Mouse (Mus musculus): Measurements from ENCODE around the gene Kpnb1. TPM values are rescaled to one million over a fixed set of nuclear protein-coding genes. Genes with fewer than 3 reads are reported as not detected.
A peak's percentile ranks its signal among the peaks of the same experiment; 100 is the strongest.

Kpnb1 gene
- total RNA-seq, 1 experiment from 2014 or later, result 192 TPM

DNA sequence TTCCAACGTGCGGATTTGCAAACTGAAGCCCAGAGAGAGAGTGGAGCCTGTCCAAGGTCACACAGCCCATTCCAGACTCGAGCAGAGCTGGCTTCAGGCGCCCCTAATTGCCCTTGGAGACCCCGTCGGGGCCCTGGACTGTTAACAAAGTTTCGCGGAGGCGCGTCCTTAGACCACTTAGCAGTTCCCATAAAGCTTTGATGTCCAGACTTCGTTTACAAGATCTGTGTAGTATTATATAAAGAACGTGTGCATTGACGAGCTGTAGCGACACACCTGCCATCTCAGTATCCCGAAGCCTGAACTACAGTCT is 918 bp upstream of the Kpnb1 start:
- no peak for ATAC-seq (replicated peaks; ENCODE audit: insufficient number of reproducible peaks, low FRiP score, low TSS enrichment, poor library complexity, severe bottlenecking)

DNA sequence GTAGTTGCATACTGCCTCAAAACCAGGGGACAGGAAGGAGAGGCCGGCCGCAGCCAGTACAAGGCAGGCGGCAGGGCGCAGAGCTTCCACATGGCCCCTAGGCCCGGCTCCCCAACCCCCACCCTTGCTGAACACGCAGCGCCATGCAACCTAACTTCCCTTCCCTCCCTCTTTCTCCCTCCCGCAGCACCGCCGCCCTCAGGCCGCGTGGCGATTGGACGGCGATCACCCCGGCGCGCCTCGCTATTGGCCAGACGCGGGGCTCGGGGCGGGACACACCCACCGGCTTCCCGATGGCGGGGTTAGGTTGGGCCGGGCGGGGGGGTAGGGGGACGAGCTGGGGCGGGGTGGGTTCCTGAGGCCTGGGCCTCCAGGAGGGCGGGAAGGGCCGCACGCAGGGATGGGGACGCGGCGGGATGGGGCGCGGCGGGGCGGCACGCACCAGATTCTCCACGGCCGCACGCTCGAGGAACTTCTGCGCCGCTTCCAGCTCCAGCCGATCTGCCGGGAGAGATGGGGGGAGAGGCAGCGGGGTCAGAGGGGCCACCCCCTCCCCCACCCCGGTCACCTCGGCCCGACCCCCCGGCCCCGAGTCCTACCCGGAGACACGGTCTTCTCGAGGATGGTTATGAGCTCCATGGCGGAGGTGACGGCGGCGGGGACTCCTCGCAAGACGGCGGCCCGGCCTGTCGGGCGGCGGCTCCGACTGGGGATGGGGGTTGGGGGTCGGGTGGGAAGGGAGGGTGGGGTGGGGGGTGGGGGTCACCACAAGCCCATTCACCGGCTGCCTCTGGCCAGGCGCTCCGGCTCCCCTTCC is 526 bp downstream of the Kpnb1 start:
- peak; percentile 71 for ATAC-seq (replicated peaks; ENCODE audit: insufficient number of reproducible peaks, low FRiP score, low TSS enrichment, poor library complexity, severe bottlenecking)

DNA sequence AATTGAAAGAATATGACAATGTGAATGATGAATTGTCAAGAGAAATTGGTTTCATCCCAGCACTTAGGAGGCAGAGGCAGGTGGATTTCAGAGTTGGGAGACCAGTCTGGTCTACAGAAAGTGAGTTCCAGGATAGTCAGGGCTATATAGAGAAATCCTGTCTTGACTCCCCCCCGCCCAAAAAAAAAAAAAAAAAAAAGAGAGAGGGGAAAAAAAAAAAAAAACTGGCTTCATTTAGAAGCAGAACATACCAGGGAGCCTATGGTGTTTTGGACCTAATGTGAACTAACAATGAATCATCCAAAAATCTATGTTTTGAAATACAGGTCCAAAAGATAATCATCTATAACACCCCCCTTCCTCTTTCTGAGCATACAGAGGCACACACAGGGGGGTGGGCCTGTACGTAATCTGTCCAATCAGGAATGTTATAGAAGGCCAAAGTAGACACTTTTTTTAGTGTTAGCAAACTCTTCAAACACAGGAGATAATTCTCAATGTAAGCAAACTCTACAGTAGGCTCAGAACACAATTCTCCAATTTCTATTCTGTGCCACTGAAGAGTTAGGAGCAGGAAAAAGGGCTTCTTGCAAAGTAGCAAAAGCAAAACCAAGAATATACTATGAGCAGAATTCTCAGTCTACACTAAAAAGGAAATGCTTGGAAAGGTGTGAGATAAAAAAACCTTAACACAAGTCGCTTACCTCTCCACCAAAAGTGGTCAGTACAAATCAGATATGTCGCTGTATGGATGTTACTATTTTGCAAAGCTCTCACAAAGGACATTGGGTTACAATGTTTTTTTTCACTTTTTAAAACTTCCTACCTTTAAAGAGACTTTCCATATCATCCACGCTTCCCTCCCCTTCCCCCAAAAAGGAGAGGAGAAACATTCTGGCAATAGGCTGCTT is 1.7 kb downstream of the Kpnb1 start:
- ATAC-seq (replicated peaks; ENCODE audit: insufficient number of reproducible peaks, low FRiP score, low TSS enrichment, poor library complexity, severe bottlenecking), result no peak

DNA sequence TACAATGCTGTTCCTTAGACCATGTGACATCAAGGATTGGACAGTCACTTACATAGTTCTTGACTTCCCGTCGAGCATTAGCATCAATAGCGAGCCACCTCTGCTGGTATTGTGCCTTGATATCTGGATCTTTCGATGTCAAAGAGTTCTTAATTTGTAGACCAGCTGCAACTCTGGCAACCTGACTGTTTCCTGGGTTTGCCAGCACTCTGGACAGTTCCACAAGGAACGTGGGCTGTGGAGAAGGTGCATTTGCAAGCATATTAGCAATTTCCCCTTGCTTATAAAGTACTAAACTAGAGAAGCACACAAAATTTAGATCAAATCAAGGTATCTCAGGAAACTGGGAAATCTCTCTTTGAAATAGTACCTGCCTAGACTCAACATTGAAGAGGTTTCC is 2.8 kb downstream of the Kpnb1 start:
- ATAC-seq (replicated peaks; ENCODE audit: insufficient number of reproducible peaks, low FRiP score, low TSS enrichment, poor library complexity, severe bottlenecking), result no peak

DNA sequence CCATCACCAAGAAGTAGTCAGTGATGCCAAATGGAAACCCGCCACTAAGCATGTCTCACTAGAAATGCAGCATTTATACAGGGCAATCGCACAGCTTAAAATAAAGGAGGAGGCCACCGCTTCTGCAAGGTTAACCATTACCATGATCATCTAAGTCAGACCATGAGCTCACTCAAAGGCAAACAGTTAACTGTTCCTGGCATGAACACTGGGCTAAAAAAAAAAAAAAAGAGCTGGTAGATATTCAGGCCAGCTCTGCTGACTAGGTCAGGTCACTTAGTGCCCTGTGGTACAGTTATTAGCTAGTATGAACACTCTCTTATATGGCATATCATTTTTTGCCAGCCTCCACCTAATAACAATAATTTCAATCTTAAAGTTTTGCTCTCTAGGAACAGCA is 5.2 kb downstream of the Kpnb1 start:
- ATAC-seq (replicated peaks; ENCODE audit: insufficient number of reproducible peaks, low FRiP score, low TSS enrichment, poor library complexity, severe bottlenecking), result no peak

DNA sequence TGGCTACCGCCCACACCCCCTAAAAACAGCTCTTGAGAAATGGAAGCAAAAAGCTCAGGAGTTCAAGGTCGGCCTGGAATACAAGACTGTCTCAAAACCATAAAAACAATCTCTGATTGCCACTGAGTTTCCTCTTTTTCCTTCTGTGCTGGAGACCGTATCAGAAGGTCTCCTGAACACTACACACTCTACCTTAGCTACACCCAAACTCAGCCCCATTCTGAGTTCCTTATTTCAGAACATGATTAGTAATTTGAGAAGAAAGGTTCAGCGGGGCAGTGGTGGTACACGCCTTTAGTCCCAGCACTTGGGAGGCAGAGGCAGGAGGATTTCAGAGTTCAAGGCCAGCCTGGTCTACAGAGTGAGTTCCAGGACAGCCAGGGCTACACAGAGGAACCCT is 6.6 kb downstream of the Kpnb1 start:
- ATAC-seq (replicated peaks; ENCODE audit: insufficient number of reproducible peaks, low FRiP score, low TSS enrichment, poor library complexity, severe bottlenecking), result no peak

DNA sequence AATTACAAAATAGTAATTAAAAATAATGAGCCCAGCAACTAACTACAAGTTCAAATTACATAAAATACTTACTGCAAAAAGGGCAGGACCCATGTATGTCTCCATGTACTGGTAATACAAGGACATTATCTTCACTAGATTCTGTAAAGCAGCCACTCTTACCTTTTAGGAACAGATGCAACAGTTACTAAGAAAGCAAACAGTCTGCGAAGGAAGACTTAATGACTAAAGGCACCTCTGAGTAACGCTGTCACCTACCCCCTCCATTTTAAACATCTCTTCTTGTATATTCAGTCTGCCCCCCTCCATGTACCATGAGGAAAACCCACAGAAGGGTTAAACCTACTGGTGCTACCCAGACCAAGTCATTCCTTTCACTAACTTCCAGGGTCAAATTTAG is 9.5 kb downstream of the Kpnb1 start:
- no peak for ATAC-seq (replicated peaks; ENCODE audit: insufficient number of reproducible peaks, low FRiP score, low TSS enrichment, poor library complexity, severe bottlenecking)

DNA sequence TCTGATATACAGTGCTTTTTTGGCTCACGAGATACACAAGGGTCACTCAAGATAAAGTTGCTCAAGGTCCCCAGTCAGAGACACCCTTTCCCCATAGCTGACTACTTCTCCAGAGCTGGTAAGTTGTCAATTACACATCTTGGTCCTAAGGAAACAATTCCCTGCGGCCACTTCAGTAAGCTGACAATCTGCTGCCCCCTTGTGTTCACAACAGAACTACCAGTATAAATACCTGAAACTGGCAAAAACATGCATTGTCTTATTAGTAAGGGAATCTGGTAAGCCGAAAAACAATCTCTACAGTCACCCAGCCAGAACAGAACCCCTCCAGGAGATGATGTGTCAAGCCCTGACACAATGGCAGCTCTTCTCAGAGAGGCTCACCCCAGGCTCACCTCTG is 10.8 kb downstream of the Kpnb1 start:
- peak; percentile 66; the same call in 1 of the 2 replicates for ATAC-seq (replicated peaks; ENCODE audit: insufficient number of reproducible peaks, low FRiP score, low TSS enrichment, poor library complexity, severe bottlenecking)

DNA sequence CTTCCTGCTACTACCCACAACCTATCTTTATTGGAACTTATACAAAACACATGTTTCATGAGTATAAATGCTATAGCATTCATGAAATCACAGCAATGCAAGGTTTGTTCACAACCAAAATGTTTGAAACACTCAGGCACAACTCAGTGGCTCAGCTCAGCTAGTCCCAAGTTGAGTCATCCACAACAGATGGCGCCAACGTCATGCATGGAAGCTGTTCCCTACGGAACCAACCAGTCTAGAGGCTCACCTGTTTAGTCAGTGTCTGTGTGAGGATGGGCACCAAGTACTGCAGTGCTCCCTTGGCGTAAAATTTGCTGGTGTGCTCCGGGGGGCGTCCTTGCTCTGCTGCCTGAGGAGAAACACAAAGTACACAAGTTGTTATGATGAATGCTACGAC is 12.2 kb downstream of the Kpnb1 start:
- no peak for ATAC-seq (replicated peaks; ENCODE audit: insufficient number of reproducible peaks, low FRiP score, low TSS enrichment, poor library complexity, severe bottlenecking)

DNA sequence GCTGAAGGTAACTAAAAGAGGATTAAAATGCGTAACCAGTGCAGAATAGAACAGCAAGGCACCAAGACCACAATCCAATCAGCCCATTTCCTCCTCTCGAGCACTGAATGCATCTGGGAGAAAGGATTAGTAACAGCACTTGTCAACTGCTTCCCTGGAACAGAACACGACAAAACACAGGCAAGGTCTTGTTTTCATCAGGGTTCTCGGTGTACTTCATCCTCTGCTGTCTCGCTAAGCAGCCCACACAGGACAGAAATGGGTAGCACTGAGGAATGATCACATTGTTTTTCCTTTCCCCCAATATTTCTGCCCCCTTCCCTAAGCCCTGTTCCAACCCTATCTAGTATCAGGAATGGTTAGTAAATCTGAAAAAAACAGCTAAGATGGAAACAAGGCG is 27.3 kb downstream of the Kpnb1 start:
- ATAC-seq (replicated peaks; ENCODE audit: insufficient number of reproducible peaks, low FRiP score, low TSS enrichment, poor library complexity, severe bottlenecking), result no peak

DNA sequence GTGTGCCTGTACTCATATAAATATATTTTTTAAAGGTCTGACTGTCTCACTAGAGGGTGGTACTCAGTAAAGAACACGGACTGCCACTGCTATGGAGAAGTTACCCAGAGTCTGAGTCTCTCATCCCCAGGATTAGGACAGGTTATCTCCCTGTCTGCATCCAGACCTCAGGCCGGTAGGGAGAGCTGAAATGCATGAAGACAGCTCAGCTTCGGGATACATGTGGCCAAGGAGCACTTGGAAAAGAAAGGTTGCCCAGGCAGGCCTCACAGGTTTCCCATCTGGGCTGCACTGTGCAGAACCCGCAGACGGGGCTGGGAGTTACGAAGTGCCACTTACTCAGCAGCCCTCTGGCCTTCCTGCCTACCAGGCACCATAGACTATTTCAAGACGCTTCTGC is 30.7 kb downstream of the Kpnb1 start:
- ATAC-seq (replicated peaks; ENCODE audit: insufficient number of reproducible peaks, low FRiP score, low TSS enrichment, poor library complexity, severe bottlenecking), result no peak

DNA sequence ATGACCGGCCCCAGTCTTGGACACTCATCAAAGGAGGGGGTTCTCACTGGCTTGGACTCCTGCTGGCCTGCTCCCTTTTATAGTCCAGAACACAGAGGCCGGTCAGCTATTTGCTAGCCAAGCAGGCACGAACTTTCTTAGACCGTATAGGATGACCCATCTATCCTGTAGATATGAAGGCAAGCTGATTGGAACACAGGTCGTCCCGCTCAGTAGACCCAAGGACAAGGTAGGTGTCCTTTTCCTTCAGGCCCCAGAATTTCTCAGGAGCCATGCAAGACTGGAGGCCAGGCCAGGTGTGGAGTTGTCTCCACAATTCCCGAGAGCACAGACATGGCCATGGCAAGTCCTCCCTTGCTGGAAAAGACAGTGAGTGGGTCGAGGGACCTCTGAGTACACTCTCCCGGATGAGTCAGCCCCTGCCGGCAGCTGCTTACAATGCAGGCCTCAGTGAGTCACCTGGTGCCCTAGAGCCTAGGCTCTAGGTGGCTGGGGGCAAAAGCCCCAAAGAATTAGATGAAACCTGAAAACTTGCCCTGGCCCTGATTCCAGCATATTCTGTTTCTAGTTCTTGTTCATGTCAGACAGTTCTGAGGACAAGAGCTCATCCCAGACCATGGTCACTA is 34.9 kb downstream of the Kpnb1 start:
- ATAC-seq (replicated peaks; ENCODE audit: insufficient number of reproducible peaks, low FRiP score, low TSS enrichment, poor library complexity, severe bottlenecking), result 0 out of 2 replicates have a peak, but pooled peaks have one; percentile 12

DNA sequence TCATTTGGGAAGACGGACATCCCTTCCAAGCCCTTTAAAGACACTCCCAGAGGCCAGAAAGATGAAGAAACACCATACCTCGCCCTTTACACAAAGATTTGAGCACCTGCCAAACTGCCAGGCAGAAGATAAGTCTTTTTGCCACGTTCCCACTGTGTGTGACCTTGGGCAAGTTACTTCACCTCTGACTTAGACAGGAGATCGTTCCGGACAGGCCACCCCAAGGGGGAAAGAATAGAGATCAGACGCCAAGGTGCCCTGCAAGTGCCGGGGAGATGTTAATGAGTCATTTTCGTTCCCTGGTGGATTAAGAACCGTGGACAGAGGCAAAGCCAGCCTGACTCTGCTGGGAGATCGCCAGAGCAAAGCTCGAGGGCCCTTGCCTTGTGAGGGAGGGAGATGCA is 35.7 kb downstream of the Kpnb1 start:
- no peak for ATAC-seq (replicated peaks; ENCODE audit: insufficient number of reproducible peaks, low FRiP score, low TSS enrichment, poor library complexity, severe bottlenecking)

DNA sequence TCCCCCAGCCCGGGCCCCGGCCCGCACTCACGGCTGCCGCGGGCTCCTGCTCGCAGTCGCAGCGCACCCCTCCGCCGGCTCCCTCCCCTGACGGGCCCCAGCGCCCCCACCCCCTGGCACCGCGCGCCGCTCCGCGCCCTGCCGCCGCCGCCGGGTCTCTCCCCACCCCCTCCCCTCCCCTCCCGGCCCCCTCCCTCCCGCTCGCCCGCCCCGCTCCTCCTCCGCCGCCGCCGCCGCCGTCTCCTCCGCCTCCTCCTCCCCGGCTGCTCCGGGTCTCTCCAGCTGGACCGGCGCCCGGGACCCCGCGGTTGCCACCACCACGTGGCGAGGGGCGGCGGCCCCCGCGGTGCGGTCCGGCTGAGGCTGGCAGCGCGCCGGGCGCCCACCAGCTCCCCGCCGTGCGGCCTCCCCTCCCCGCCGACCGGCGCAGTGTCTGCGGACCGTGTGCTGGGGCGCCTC is 36.3 kb downstream of the Kpnb1 start, which contains the start of gene Tbkbp1:
Tbkbp1 (minus strand) TSS at position 153 of the 459 bp plus-strand sequence.
- ATAC-seq (replicated peaks; ENCODE audit: insufficient number of reproducible peaks, low FRiP score, low TSS enrichment, poor library complexity, severe bottlenecking), result no peak

DNA sequence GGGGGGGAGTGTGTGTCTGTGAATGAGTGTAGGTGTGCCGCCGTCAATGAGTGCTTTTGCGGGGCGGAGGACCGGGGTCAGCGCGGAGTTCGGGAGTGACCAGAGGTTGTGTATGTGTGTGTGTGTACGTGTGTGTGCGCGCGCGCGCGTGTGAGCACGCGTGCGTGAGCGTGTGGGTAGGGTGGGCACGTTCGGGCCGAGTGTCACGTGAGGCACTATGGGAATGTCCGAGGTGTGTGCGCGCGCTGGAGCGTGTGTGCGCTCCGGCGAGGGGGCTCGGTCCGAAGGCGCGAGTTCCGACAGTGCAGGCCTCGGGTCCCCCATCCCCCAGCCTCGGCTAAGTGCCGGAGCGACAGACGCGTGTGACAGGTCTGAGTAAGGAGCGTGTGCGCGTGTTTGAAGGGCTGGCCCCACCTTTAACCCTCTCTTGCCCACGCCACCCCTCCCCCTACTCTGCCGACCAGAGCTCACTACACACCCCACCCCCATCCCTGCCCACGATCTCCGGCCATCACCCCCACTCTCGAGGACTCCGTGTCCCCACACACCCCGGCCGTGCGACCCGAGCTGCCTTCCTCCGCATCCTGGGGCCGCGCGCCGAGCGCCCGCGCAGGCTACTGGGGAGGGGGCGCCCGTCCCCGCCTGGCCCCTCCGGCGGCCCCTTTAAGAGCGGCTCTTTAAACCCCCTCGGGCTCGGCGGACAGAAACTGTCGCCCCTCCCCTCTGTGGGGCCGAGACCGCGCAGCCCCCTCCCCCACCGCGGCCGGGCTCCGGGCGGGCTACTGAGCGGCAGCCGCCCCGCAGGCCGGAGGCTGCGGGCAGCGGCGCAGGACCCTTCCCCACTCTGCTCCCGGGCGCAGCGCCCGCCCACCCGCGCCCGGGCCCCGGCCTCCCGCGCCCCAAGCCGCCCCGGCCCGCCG is 37.0 kb downstream of the Kpnb1 start:
- peak; percentile 29 for ATAC-seq (replicated peaks; ENCODE audit: insufficient number of reproducible peaks, low FRiP score, low TSS enrichment, poor library complexity, severe bottlenecking)

DNA sequence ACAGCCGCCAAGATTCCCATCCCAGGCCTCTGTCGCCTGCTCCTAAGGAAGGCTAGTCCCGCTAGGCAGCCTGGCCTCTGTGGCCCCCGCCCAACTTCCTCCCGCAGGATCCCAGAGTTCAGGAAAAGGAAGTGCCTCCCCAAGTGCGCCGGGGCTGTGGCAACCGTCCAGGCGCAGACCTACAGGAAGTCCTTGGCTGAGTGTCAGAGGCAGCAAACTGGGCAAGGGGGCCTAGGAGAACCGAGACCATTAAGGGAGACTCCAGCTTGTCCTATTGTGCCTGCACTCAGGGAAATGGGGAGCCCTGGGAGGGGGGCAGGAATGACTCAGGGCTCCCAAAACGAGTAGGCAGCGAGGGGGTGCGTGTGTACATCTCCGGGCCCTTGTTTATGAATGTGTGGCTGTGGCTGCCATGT is 37.7 kb downstream of the Kpnb1 start:
- ATAC-seq (replicated peaks; ENCODE audit: insufficient number of reproducible peaks, low FRiP score, low TSS enrichment, poor library complexity, severe bottlenecking), result peak; percentile 31; the same call in 1 of the 2 replicates

DNA sequence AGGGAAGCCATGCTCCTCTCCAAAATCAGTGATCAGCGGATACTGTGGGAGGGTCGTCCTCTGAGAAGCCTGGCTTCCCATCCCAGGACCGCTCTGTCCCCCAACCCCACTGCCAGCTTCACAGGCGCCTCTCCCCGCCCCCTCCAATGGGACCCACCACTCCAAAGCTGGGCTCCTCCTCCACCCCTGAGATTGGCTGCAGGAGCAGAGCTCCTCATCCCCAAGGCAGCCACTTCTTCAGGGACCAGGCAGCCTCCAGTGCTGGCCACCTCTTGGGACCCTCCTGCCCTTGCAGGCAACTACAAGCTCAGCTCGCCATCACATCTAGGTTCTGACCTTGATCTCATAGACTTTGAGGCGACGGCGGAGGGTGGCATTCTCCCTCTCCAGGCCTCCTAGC is 38.7 kb downstream of the Kpnb1 start:
- no peak for ATAC-seq (replicated peaks; ENCODE audit: insufficient number of reproducible peaks, low FRiP score, low TSS enrichment, poor library complexity, severe bottlenecking)

DNA sequence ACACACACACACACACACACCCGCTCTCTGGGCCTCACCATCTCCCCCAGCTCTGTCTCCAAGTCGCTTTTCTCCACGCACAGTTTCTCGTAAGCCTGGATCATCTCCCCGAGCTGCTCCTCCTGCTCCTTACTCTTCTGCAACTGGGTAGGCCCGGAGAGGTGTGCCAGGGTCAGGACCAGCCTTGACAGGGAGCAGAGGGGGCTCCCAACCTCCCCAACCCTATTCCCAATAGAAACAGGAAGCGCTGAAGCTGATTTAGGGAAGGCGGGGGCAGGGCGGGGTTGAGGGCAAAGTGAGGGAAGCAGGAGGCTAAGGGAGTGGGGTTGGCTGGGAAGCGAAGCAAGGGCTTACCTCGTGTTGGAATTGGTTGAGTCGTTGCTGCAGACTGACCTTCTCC is 39.1 kb downstream of the Kpnb1 start:
- no peak for ATAC-seq (replicated peaks; ENCODE audit: insufficient number of reproducible peaks, low FRiP score, low TSS enrichment, poor library complexity, severe bottlenecking)
